Mouse (Mus musculus): ENCODE measurements at regions not wholly inside any gene's neighbourhood (a gene's known extent, or its start where the extent isn't known, plus 50 kb on each side); places are given as distances from the start of the nearest gene placed in this dataset.

DNA sequence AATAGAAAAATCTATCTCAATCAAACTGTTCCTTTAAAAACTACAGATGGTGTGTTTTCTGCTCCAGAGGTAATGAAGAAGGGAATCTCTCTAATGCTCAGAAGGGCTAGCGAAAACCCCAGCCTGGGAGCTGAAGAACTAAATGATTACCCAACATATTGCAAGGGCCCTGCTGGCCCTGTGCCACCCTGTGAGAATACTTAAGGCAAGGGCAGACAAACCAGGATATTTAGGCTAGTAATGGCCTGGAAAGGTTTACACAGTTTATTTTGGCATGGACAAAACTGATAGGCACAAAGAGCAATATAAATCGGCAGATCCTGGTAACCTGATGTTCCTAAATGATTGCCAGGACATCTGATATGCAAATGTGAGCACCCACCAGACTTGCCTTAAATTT is 428.3 kb downstream of the Tns3 start:
- no peak for TF ChIP-seq ETS1 (IDR thresholded peaks at IDR 0.05; ENCODE audit: low read depth, low read length)
- TF ChIP-seq ZMIZ1 (IDR thresholded peaks at IDR 0.05; ENCODE audit: low read depth, low read length), result no peak

Data from MEL (cell line).